Comparison of ENCODE assay signal across 13 mouse cellular contexts in the genomic region with DNA sequence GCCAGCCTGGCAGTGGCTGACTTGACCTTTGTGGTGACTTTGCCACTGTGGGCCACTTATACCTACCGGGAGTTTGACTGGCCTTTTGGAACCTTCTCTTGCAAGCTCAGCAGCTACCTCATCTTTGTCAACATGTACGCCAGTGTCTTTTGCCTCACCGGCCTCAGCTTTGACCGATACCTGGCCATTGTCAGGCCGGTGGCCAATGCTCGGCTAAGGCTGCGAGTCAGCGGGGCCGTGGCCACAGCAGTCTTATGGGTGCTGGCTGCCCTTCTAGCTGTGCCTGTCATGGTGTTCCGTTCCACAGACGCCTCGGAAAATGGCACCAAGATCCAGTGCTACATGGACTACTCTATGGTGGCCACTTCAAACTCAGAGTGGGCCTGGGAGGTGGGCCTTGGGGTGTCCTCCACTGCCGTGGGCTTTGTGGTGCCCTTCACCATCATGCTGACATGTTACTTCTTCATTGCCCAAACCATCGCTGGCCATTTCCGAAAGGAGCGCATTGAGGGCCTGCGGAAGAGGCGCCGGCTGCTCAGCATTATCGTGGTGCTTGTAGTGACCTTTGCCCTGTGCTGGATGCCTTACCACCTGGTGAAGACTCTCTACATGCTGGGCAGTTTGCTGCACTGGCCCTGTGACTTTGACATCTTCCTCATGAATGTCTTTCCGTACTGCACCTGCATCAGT. TPM values are rescaled to one million over a fixed set of nuclear protein-coding genes. Genes with fewer than 3 reads are reported as not detected.
DNase-seq lines count a peak whose midpoint lies in the region; ATAC-seq and TF ChIP-seq lines count a peak whose summit lies in the region.
"Had no signal": no experiment of that assay in that cellular context is flagged by ENCODE, and none has a peak within 500 bp of the region (broad histone marks: within the 10 kb centered on the region; RNA-seq: fewer than 3 reads in every experiment).

No protein-coding gene starts in this region.

- peaks cover 11% of the 10 kb centered on the region; the same call in 1 of the 2 replicates for H3K27me3 ChIP-seq in heart, embryonic 10.5 days (ENCODE audit: insufficient read depth, poor library complexity, severe bottlenecking)
- no peaks in the 10 kb centered on the region for H3K27me3 ChIP-seq in lung, embryonic 16.5 days (ENCODE audit: control insufficient read depth, insufficient read depth, low read depth, low read length)
- no peaks in the 10 kb centered on the region for H3K27me3 ChIP-seq in intestine, postnatal 0 days (replicated peaks; ENCODE audit: control insufficient read depth, insufficient read depth, low read length)
- no peaks in the 10 kb centered on the region for H3K27me3 ChIP-seq in stomach, embryonic 14.5 days (ENCODE audit: control insufficient read depth, insufficient read depth, low read length)

- H3K36me3 ChIP-seq in heart, embryonic 10.5 days = no peaks in the 10 kb centered on the region
- H3K36me3 ChIP-seq in lung, embryonic 16.5 days (ENCODE audit: control insufficient read depth, insufficient read depth, low read length) = no peaks in the 10 kb centered on the region
- no peaks in the 10 kb centered on the region for H3K36me3 ChIP-seq in intestine, postnatal 0 days (ENCODE audit: control insufficient read depth, insufficient read depth)
- no peaks in the 10 kb centered on the region for H3K36me3 ChIP-seq in stomach, embryonic 14.5 days (ENCODE audit: control insufficient read depth, insufficient read depth, low read length)

- H3K9ac ChIP-seq in lung, embryonic 16.5 days (ENCODE audit: low read length) = peak overlapping the region; percentile 65
- H3K9ac ChIP-seq in intestine, postnatal 0 days (ENCODE audit: low read depth, low read length) = no peak overlapping the region
- H3K9ac ChIP-seq in stomach, embryonic 14.5 days (replicated peaks; ENCODE audit: low read depth, low read length) = no peak overlapping the region

- peak overlapping the region; percentile 31 for H3K4me3 ChIP-seq in heart, embryonic 10.5 days
- H3K4me3 ChIP-seq in lung, embryonic 16.5 days (ENCODE audit: low read length) = peak overlapping the region; percentile 46
- H3K4me3 ChIP-seq in intestine, postnatal 0 days (ENCODE audit: low read depth, low read length) = peak overlapping the region; percentile 13
- H3K4me3 ChIP-seq in stomach, embryonic 14.5 days (ENCODE audit: low read depth, low read length) = peak overlapping the region; percentile 11

- H3K27ac ChIP-seq in heart, embryonic 10.5 days = peak overlapping the region; percentile 56; the same call in 1 of the 2 replicates
- H3K27ac ChIP-seq in lung, embryonic 16.5 days (ENCODE audit: low read length) = peak overlapping the region; percentile 73
- no peak overlapping the region for H3K27ac ChIP-seq in intestine, postnatal 0 days (ENCODE audit: low read depth, low read length)
- peak overlapping the region; percentile 7; the same call in 1 of the 2 replicates for H3K27ac ChIP-seq in stomach, embryonic 14.5 days (ENCODE audit: low read length)

- no peaks in the 10 kb centered on the region for H3K9me3 ChIP-seq in heart, embryonic 10.5 days
- H3K9me3 ChIP-seq in lung, embryonic 16.5 days (ENCODE audit: control insufficient read depth, low read length) = no peaks in the 10 kb centered on the region
- no peaks in the 10 kb centered on the region for H3K9me3 ChIP-seq in intestine, postnatal 0 days (ENCODE audit: control insufficient read depth)
- no peaks in the 10 kb centered on the region for H3K9me3 ChIP-seq in stomach, embryonic 14.5 days (ENCODE audit: control insufficient read depth, low read depth, low read length)

- H3K4me2 ChIP-seq in lung, embryonic 16.5 days (ENCODE audit: low read depth, low read length) = no peak overlapping the region
- H3K4me2 ChIP-seq in intestine, postnatal 0 days (replicated peaks; ENCODE audit: low read depth) = no peak overlapping the region; the same call in 1 of the 2 replicates
- no peak overlapping the region for H3K4me2 ChIP-seq in stomach, embryonic 14.5 days (replicated peaks; ENCODE audit: low read depth, low read length)

- peaks cover 48% of the 10 kb centered on the region for H3K4me1 ChIP-seq in heart, embryonic 10.5 days
- H3K4me1 ChIP-seq in lung, embryonic 16.5 days (replicated peaks; ENCODE audit: control insufficient read depth, insufficient read depth, low read length) = no peaks in the 10 kb centered on the region
- H3K4me1 ChIP-seq in intestine, postnatal 0 days (replicated peaks; ENCODE audit: control insufficient read depth, insufficient read depth, low read length) = no peaks in the 10 kb centered on the region; the same call in 1 of the 2 replicates
- H3K4me1 ChIP-seq in stomach, embryonic 14.5 days (ENCODE audit: control insufficient read depth, insufficient read depth, low read length) = peaks cover 2% of the 10 kb centered on the region; the same call in 1 of the 2 replicates

- no peak for DNase-seq in heart, embryonic 10.5 days (ENCODE audit: low spot score)
- no peak for DNase-seq in heart, adult 8-10 months (ENCODE audit: low spot score)
- DNase-seq in lung, postnatal 14 days = no peak
- no peak for DNase-seq in adrenal gland, adult 18-20 months (ENCODE audit: low spot score in 2 of 2)
- no peak for DNase-seq in urinary bladder, postnatal 4 days (ENCODE audit: low spot score in 2 of 2)
- DNase-seq: gastrocnemius, postnatal 14 days; layer of hippocampus, adult 9-11 months; retina, postnatal 1 day had no signal

- TF ChIP-seq CTCF in intestine, postnatal 0 days (IDR thresholded peaks at IDR 0.05; ENCODE audit: low read depth) = no peak

- no peak for ATAC-seq in lung, embryonic 16.5 days (ENCODE audit: low read depth)
- ATAC-seq in intestine, postnatal 0 days = no peak
- no peak for ATAC-seq in stomach, embryonic 14.5 days (ENCODE audit: insufficient number of reproducible peaks, insufficient read depth, low FRiP score, low read depth)

- WGBS in heart, embryonic 10.5 days = 53% methylated on average over 21 of the region's 21 CpGs
- WGBS in lung, embryonic 16.5 days = 66% methylated on average over 21 of the region's 21 CpGs
- 80% methylated on average over 21 of the region's 21 CpGs for WGBS in intestine, postnatal 0 days
- WGBS in stomach, embryonic 14.5 days = 73% methylated on average over 21 of the region's 21 CpGs

RNA-seq across cellular contexts. Expression of a gene that starts 1.0 kb away (rescaled TPM):
- 7.0 and 23.8 TPM in 2 replicates for polyA plus RNA-seq in heart, embryonic 10.5 days (2016; fragmentation: Nextera tagmentation; extraction: Ambion mirVana)
- total RNA-seq in heart, adult 8-10 months (2022) = 10 to 100 TPM; 10.3 to 26.7 (median 25.4) TPM
- polyA plus RNA-seq in lung, embryonic 16.5 days (2015; fragmentation: Nextera tagmentation; extraction: Ambion mirVana) = 172 and 194 TPM in 2 replicates
- polyA plus RNA-seq in intestine, postnatal 0 days (2015; fragmentation: Nextera tagmentation; extraction: Ambion mirVana) = 22.9 and 26.6 TPM in 2 replicates
- polyA plus RNA-seq in stomach, embryonic 14.5 days (2014; fragmentation: Nextera tagmentation; extraction: Ambion mirVana) = 52.0 and 57.1 TPM in 2 replicates
- 1 to 10 TPM; 4.2 to 7.1 TPM for total RNA-seq in adrenal gland, adult 18-20 months (2021)
- total RNA-seq: megakaryocyte-erythroid progenitor cell, adult 5-6 weeks had no signal
- polyA plus RNA-seq: C2C12 had no signal
